Mouse (Mus musculus): ENCODE data around the gene Kdm2b. TPM values are rescaled to one million over a fixed set of nuclear protein-coding genes. Genes with fewer than 3 reads are reported as not detected.

Gene Kdm2b
- polyA plus RNA-seq, 1 experiment = 10.1 TPM

DNA sequence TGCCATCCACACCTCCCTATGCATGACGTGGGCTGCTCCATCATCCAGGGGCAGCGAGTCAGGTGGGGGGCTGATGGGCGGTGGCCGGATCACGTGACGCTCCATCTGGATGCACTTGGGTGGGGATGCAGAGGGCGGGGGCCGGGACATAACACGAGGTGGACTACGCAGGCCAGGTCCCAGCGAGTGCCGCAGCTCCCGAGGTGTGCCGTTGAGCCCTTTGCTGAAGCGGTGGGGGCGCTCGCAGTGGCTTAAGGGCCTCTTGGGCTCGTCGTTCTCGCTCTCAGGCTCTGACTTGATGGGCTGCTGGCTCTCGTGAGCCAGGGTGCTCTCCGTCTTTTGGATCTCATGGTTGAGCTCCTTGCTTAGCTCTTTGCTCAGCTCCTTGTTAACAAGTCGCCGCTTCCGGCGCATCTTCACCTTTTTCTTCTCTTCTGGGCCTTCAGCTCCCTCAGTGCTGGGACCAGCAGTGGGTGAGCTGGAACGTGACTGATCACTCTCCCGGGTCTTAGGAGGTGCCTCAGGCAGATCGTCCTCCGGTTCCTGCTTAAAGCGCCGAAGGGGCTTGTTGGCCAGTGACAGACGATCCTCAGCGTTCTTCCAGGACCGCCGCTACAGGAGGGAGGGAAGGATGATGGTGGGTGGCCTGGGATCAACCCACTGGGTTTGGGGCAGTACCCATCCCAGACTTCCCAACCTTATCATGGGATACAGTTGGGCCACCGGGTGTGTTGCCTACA, 109.2 kb downstream of the Kdm2b start:
- peaks cover 9% of the 10 kb centered on the region for H3K36me3 ChIP-seq (ENCODE audit: control insufficient read depth, insufficient read depth)
- H3K4me2 ChIP-seq (ENCODE audit: low read depth) = no peak overlapping the region
- H3ac ChIP-seq (ENCODE audit: control insufficient read depth, insufficient read length) = no peak overlapping the region
- TF ChIP-seq MAX (IDR thresholded peaks at IDR 0.05; ENCODE audit: low read depth) (no peak), REST (IDR thresholded peaks at IDR 0.05; ENCODE audit: insufficient read depth, insufficient read length) (no peak), MYOD1 (IDR thresholded peaks at IDR 0.05; ENCODE audit: control insufficient read depth in 1 of 3, insufficient read length in 2 of 3, low read depth in 2 of 3) (no peak), MYOG (IDR thresholded peaks at IDR 0.05; ENCODE audit: control insufficient read depth in 1 of 3, insufficient read depth in 1 of 3, insufficient read length in 2 of 3, low read depth in 2 of 3) (no peak), SRF (IDR thresholded peaks at IDR 0.05; ENCODE audit: control insufficient read depth, insufficient read length, low read depth) (no peak), TCF3 (IDR thresholded peaks at IDR 0.05; ENCODE audit: insufficient read length, low read depth) (no peak)
- no peak overlapping the region for H3K4me3 ChIP-seq
- H3K27me3 ChIP-seq (ENCODE audit: control insufficient read depth, insufficient read depth, insufficient read length) = no peaks in the 10 kb centered on the region
- H3K79me2 ChIP-seq (ENCODE audit: control insufficient read depth, insufficient read depth) = peaks cover 7% of the 10 kb centered on the region

DNA sequence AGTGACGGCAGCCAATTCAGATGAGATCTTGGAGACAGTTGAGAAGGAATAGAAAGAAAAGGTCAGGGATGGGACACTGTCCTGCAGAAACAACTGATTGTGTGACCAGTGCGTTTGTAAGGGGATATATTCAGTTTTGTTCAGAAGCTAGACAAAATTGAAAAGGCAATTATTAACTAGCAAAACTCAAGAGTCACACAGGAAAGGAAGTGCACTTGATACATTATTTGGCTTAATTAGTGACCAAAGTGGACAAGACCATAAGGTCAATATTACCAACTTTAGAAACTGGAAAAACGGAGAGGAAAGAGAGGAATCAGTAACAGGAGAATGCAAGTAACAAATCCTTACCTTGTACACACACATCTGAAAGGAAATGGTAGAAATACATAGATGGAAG, 113.0 kb downstream of the Kdm2b start:
- Histone ChIP-seq H3K79me2 (ENCODE audit: control insufficient read depth, insufficient read depth) (no peaks in the 10 kb centered on the region), H3K27me3 (ENCODE audit: control insufficient read depth, insufficient read depth, insufficient read length) (no peaks in the 10 kb centered on the region), H3K36me3 (ENCODE audit: control insufficient read depth, insufficient read depth) (peaks cover 26% of the 10 kb centered on the region), H3K4me2 (ENCODE audit: low read depth) (no peak overlapping the region), H3ac (ENCODE audit: control insufficient read depth, insufficient read length) (no peak overlapping the region), H3K4me3 (no peak overlapping the region)
- TF ChIP-seq POLR2AphosphoS2 (IDR thresholded peaks at IDR 0.05; ENCODE audit: insufficient read length, low read depth) = no peak
- no peak for TF ChIP-seq SRF (IDR thresholded peaks at IDR 0.05; ENCODE audit: control insufficient read depth, insufficient read length, low read depth)
- no peak for TF ChIP-seq POLR2A (IDR thresholded peaks at IDR 0.05; ENCODE audit: insufficient read length, low read depth)
- TF ChIP-seq MAX (IDR thresholded peaks at IDR 0.05; ENCODE audit: low read depth) = no peak
- TF ChIP-seq TCF12 (IDR thresholded peaks at IDR 0.05; ENCODE audit: insufficient read depth, poor library complexity, severe bottlenecking) = no peak
- TF ChIP-seq TCF3 (IDR thresholded peaks at IDR 0.05; ENCODE audit: insufficient read length, low read depth) = no peak
- no peak for TF ChIP-seq MYOD1 (IDR thresholded peaks at IDR 0.05; ENCODE audit: control insufficient read depth in 1 of 3, insufficient read length in 2 of 3, low read depth in 2 of 3)
- TF ChIP-seq CEBPB (IDR thresholded peaks at IDR 0.05; ENCODE audit: insufficient read depth, poor library complexity, severe bottlenecking) = no peak
- TF ChIP-seq REST (IDR thresholded peaks at IDR 0.05; ENCODE audit: insufficient read depth, insufficient read length) = no peak
- TF ChIP-seq MYOG (IDR thresholded peaks at IDR 0.05; ENCODE audit: control insufficient read depth in 1 of 3, insufficient read depth in 1 of 3, insufficient read length in 2 of 3, low read depth in 2 of 3) = no peak
- no peak for TF ChIP-seq USF1 (IDR thresholded peaks at IDR 0.05; ENCODE audit: low read depth)
- TF ChIP-seq E2F4 (IDR thresholded peaks at IDR 0.05; ENCODE audit: insufficient read depth) = no peak

DNA sequence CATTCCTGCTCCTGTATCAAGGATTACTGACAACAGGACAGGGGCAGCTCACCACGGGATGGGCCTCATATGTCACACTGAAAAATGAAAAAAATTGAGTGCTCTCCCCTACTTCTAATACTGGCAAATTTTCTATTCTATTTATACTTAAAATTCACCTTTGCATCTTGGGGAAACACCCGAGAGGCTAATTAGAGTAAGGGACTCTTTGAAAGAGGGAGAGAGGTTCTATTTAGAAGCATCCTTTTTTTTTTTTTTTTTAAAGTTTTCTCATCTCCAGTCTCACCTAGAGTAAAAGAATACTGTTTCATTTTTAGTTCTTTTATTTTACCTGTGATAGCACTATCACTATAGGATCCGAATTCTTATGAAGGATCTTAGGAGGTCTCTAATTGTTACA, 115.3 kb downstream of the Kdm2b start:
- Histone ChIP-seq H3K4me2 (ENCODE audit: low read depth) (no peak overlapping the region), H3K27me3 (ENCODE audit: control insufficient read depth, insufficient read depth, insufficient read length) (no peaks in the 10 kb centered on the region), H3K79me2 (ENCODE audit: control insufficient read depth, insufficient read depth) (no peaks in the 10 kb centered on the region), H3K36me3 (ENCODE audit: control insufficient read depth, insufficient read depth) (peaks cover 26% of the 10 kb centered on the region), H3K4me3 (no peak overlapping the region), H3ac (ENCODE audit: control insufficient read depth, insufficient read length) (no peak overlapping the region)
- TF ChIP-seq POLR2AphosphoS2 (IDR thresholded peaks at IDR 0.05; ENCODE audit: insufficient read length, low read depth) (no peak), E2F4 (IDR thresholded peaks at IDR 0.05; ENCODE audit: insufficient read depth) (no peak), TCF3 (IDR thresholded peaks at IDR 0.05; ENCODE audit: insufficient read length, low read depth) (no peak), MYOG (IDR thresholded peaks at IDR 0.05; ENCODE audit: control insufficient read depth in 1 of 3, insufficient read depth in 1 of 3, insufficient read length in 2 of 3, low read depth in 2 of 3) (no peak), SRF (IDR thresholded peaks at IDR 0.05; ENCODE audit: control insufficient read depth, insufficient read length, low read depth) (no peak), TCF12 (IDR thresholded peaks at IDR 0.05; ENCODE audit: insufficient read depth, poor library complexity, severe bottlenecking) (no peak), REST (IDR thresholded peaks at IDR 0.05; ENCODE audit: insufficient read depth, insufficient read length) (no peak), MAX (IDR thresholded peaks at IDR 0.05; ENCODE audit: low read depth) (no peak), USF1 (IDR thresholded peaks at IDR 0.05; ENCODE audit: low read depth) (no peak), CEBPB (IDR thresholded peaks at IDR 0.05; ENCODE audit: insufficient read depth, poor library complexity, severe bottlenecking) (no peak)

DNA sequence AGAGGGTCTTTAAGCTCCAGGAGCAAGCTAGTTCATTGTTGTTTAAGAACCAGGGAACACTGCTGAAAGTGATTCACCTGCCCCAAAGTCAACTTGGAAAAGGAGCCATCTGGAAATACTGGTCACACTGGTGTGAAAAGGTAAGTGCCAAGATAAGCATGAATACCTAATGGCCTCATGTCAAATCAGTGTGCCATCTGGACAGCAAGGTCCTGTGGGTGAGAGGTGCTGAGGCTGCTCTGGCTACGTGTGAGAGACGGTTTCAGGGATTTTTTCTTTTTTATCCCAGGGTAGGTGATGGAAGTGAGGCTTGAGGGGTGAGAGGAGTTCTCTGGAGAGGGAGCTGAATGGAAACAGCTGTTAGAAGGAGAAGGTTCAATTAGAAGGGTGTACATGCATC, 116.0 kb downstream of the Kdm2b start:
- H3K4me3 ChIP-seq = no peak overlapping the region
- H3ac ChIP-seq (ENCODE audit: control insufficient read depth, insufficient read length) = no peak overlapping the region
- H3K79me2 ChIP-seq (ENCODE audit: control insufficient read depth, insufficient read depth) = no peaks in the 10 kb centered on the region
- TF ChIP-seq POLR2AphosphoS2 (IDR thresholded peaks at IDR 0.05; ENCODE audit: insufficient read length, low read depth) = no peak
- TF ChIP-seq MYOG (IDR thresholded peaks at IDR 0.05; ENCODE audit: control insufficient read depth in 1 of 3, insufficient read depth in 1 of 3, insufficient read length in 2 of 3, low read depth in 2 of 3) = no peak
- TF ChIP-seq TCF12 (IDR thresholded peaks at IDR 0.05; ENCODE audit: insufficient read depth, poor library complexity, severe bottlenecking) = no peak
- no peak for TF ChIP-seq USF1 (IDR thresholded peaks at IDR 0.05; ENCODE audit: low read depth)
- no peak for TF ChIP-seq POLR2A (IDR thresholded peaks at IDR 0.05; ENCODE audit: insufficient read length, low read depth)
- no peak for TF ChIP-seq TCF3 (IDR thresholded peaks at IDR 0.05; ENCODE audit: insufficient read length, low read depth)
- TF ChIP-seq E2F4 (IDR thresholded peaks at IDR 0.05; ENCODE audit: insufficient read depth) = no peak
- TF ChIP-seq REST (IDR thresholded peaks at IDR 0.05; ENCODE audit: insufficient read depth, insufficient read length) = no peak
- TF ChIP-seq SRF (IDR thresholded peaks at IDR 0.05; ENCODE audit: control insufficient read depth, insufficient read length, low read depth) = no peak
- TF ChIP-seq MAX (IDR thresholded peaks at IDR 0.05; ENCODE audit: low read depth) = no peak
- no peak for TF ChIP-seq MYOD1 (IDR thresholded peaks at IDR 0.05; ENCODE audit: control insufficient read depth in 1 of 3, insufficient read length in 2 of 3, low read depth in 2 of 3)
- TF ChIP-seq CEBPB (IDR thresholded peaks at IDR 0.05; ENCODE audit: insufficient read depth, poor library complexity, severe bottlenecking) = no peak
- peaks cover 29% of the 10 kb centered on the region for H3K36me3 ChIP-seq (ENCODE audit: control insufficient read depth, insufficient read depth)
- no peaks in the 10 kb centered on the region for H3K27me3 ChIP-seq (ENCODE audit: control insufficient read depth, insufficient read depth, insufficient read length)
- H3K4me2 ChIP-seq (ENCODE audit: low read depth) = no peak overlapping the region
